Mouse (Mus musculus): ENCODE measurements around the gene Gm13539.
"Not testable (repeated sequence)": the region's sequence is repeated elsewhere in the genome, so short reads cannot be mapped to it uniquely, and the experiment has no call there.

Gene Gm13539

GRCm38 (mm10) chr2:25815748-25816147, 33.7 kb downstream of the Gm13539 start, which contains the start of gene Glt6d1:
Gene Glt6d1, minus strand, starts transcription at chr2:25815848.
- in situ Hi-C loops (cut with MboI; ENCODE audit: low pct_unique_long_range_greater_than_20kb in 1 of 2, low sequenced_read_pairs in 2 of 2, unreplicated experiment in 1 of 2) = not testable (repeated sequence)

DNA sequence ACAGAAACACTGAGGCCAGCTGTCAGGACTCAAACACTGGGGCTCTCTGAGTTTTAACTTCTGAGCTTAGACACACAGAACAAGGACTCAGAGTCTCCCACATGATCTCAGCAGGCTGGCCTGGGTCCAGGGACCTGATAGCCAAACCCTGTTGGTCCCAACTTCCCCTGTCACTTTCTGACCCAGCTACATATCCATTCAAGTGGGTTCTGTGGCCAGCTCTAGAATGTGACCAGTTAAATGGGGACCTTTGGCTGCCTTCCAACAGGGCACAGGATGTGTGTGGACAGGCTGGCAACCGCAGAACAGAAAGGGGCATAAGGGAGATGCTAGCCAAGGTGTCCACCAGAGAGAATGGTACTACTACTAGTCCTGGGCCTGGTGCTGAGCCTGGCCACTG, 40.7 kb downstream of the Gm13539 start, which contains the start of gene Lcn9:
TSS of gene Lcn9 (plus strand) at position 348 of the 400 bp plus-strand sequence.
- in situ Hi-C loops (cut with MboI; ENCODE audit: low pct_unique_long_range_greater_than_20kb in 1 of 2, low sequenced_read_pairs in 2 of 2, unreplicated experiment in 1 of 2) = no loop called here

DNA sequence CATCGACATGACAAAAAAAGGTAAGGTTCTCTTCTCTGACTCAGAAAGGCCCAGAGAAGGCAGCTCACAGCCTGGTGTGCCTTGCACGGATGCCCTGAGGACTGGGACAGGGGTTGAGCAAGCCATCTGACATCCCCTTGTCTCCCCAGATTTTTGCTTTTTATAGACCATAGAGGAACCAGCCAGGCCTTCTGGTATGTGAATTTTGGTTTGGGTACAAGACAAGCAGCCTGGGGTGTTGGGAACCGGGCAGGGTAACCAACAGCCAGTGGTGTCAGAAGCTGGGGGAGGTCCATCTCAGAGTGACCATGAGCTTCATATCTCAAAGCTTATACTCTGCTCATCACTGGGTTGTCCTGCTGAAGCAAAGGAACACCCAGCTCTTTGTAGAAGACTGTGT, 42.7 kb downstream of the Gm13539 start:
- in situ Hi-C loops (cut with MboI; ENCODE audit: low pct_unique_long_range_greater_than_20kb in 1 of 2, low sequenced_read_pairs in 2 of 2, unreplicated experiment in 1 of 2) = no loop called here

- in situ Hi-C loops (cut with MboI; ENCODE audit: low pct_unique_long_range_greater_than_20kb in 1 of 2, low sequenced_read_pairs in 2 of 2, unreplicated experiment in 1 of 2) = no loop called here
Measured at GRCm38 (mm10) chr2:25828344-25828947, 46.4 kb downstream of the Gm13539 start.

GRCm38 (mm10) chr2:25830786-25831185, 48.7 kb downstream of the Gm13539 start:
- in situ Hi-C loops (cut with MboI; ENCODE audit: low pct_unique_long_range_greater_than_20kb in 1 of 2, low sequenced_read_pairs in 2 of 2, unreplicated experiment in 1 of 2) = no loop called here

GRCm38 (mm10) chr2:25836291-25836690, 54.2 kb downstream of the Gm13539 start:
- in situ Hi-C loops (cut with MboI; ENCODE audit: low pct_unique_long_range_greater_than_20kb in 1 of 2, low sequenced_read_pairs in 2 of 2, unreplicated experiment in 1 of 2) = no loop called here
